Mouse (Mus musculus) testis, adult 2 months (tissue): ENCODE measurements around the gene Plekhg3.

Experiments used
- CTCF ChIP-seq: fragments of 200-500 bp; IDR thresholded peaks from 2 replicates; pipeline ENCODE4 v1.5.1; 2012; ENCODE audit warnings: low read depth, mild to moderate bottlenecking, inconsistent platforms, low read length, moderate library complexity; ENCODE audit not compliant: control insufficient read depth, insufficient read depth, insufficient replicate concordance
- POLR2A ChIP-seq: fragments of 200-500 bp; IDR thresholded peaks from 2 replicates; pipeline ENCODE4 v1.6.1; 2012; ENCODE audit warnings: low read depth, mild to moderate bottlenecking, inconsistent platforms, low read length, moderate library complexity; ENCODE audit not compliant: control insufficient read depth

DNA sequence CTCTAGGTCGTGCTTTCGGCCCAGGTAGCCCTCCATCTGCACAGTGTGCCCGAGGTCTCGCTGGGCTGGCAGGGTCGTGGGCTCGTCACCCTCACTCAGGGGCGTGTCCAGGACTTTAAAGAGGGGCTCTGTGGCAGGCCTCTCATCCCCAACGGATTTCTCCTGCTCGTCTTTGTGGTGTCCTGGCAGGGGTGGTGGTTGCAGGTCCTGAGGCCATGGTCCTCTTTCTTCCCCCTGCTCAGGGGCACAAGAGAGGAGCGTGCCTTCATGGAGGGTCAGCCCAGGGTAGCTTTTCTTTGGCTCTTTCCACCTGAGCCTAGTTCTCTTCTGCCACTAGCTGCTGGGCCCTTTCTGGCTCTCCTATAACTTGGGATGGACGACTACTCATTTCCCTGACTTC lies 56.7 kb downstream of the Plekhg3 start:
- no peak for TF ChIP-seq CTCF
- TF ChIP-seq POLR2A: no peak
